Mouse (Mus musculus) embryo, embryonic 11 days (tissue): ENCODE measurements around the gene Pdzd7.

Experiments
- DNase-seq: peaks from one replicate; pipeline ENCODE4 v3.0.0-alpha.2; 2015

Pdzd7 gene

DNA sequence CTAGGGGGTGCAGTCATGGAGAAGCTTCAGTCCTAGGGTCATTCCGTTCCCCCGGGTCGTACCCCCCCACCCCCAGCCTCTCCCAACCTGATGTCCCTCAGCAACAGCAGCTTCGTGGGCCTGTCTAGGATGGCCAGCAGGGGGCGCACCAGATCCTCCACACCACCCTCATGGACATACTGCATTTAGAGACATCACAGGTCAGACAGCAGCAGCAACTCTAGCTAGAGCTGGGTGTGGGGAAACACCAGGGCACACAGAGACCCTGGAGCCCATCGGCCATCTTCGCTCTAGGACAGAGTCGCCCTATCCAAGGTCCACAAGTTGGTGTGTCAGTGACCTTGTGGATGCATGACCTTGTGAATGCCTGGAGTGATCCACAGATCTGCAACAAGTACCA lies 15.4 kb downstream of the Pdzd7 start:
- DNase-seq: peak; percentile 55

DNA sequence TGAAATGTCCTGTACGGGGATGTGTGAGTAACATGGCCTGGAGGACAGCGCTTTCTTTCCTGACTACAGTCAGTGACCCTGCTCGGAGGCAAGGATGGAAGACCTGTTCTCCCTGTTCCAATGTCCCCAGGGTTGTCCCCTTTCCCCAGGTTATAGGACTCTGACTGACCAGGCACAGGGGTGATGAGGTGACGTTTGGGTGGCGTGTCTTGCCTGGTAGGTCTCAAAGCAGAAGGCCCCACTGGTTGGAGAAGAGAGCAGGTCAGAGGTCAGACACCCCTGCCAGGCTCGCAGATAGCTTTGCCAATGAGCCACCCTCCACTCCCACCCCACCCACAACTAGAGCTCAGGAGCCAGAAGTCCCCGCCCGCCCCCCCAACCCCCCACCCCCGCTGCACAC lies 15.9 kb downstream of the Pdzd7 start:
- DNase-seq: no peak

DNA sequence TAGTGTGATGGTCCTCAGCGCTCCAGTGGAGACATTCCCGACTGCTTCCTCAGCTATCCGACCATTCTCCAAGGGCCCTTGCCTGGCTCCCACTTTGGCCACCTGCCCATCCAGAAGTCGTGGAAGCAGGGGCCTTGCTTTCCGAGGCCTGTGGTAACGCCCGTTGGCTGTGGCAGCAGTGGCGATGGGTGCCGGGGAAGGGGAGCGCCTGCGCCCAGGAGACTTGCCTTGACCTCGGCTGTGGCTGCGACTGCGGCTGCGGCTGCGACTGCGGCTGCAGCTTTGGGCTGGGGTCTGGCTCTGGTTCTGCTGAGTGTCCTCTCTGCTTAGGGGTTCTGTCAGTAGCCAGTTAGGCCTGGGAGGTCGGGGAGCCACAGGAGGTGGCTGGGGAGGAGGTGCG lies 16.8 kb downstream of the Pdzd7 start:
- no peak for DNase-seq

DNA sequence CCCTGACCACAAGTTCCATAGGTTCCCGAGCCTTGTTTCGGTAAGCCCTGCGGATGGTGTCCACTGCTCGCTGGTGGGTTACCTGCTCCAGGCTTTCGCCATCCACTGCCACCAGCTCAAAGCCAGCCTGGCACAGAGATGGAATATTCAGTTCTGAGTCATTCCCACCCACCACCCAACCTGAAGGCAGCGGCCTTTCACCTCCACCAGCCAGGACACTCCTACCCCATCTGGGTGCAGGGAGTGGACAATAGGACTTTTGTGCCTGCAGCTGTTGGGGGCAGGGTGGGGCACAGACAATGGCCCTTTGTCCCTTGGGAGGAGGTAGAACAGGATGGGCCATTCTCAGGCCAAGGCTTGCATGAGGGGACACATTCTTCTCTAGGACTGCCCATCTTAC lies 17.7 kb downstream of the Pdzd7 start:
- DNase-seq: no peak

DNA sequence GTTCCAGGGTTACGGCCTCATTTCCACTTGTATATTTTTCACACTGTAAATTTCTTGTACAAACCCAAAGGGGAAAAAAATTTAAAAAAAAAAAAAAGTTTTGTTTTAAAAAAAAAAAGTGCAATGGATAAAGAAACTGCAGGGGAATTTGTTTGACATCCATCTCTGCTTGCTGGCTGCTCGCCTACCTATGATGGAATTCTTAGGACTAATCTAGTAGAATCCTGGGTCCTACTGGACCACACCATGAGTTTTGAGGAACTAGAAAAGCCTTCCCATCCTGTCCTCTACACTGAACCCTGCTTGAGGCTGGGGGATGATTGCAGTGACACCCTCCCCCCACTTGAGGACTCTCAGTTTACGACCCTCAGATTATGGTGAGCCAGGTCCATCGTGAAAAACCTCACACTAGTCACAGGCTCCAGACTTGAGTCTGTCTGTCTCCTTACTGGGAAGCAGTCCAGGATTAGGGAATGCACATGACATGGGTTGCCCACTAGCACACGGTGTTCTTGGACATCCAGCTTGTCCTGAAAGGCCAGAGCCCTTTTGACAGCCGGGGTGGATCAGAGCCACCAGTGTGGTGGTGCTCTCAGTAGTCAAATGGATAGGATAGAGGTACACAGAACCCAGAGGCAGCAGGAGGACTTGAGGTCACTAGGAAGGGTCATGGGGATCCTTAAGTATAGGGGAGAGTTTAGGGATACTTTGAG lies 18.4 kb downstream of the Pdzd7 start:
- no peak for DNase-seq

DNA sequence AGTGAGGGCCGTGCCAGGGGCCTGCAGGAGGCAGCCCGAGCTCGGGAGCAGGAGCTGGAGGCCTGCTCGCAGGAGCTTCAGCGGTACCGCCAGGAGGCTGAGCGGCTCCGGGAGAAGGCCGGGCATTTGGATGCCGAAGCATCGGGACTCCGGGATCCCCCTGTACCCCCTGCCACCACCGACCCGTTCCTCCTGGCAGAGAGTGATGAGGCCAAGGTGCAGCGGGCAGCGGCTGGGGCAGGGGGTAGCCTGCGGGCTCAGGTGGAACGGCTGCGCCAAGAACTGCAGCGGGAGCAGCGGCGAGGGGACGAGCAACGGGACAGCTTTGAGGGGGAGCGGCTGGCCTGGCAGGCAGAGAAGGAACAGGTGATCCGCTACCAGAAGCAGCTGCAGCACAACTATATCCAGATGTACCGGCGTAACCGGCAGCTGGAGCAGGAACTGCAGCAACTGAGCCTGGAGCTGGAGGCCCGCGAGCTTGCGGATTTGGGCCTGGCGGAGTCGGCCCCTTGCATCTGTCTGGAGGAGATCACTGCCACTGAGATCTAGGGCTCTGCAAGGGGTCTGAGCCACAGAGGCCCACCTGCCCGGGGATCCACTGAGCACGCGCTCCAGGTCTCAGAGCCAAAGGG lies 19.5 kb downstream of the Pdzd7 start:
- no peak for DNase-seq

DNA sequence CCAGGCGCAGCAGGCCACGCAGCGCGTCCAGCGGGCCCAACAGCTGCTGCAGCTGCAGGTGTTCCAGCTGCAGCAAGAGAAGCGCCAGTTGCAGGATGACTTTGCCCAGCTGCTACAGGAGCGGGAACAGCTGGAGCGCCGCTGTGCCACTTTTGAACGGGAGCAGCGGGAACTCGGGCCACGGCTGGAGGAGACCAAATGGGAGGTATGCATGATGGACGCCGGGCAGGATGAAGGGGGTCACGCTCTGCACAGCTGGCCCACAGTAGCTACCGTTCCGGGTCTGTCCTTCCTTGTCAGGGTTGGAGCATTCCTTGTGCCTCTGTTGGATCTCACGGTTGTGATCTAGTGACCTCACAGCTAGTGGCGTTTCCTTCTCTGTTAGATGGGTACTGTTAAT lies 20.7 kb downstream of the Pdzd7 start:
- DNase-seq: no peak

DNA sequence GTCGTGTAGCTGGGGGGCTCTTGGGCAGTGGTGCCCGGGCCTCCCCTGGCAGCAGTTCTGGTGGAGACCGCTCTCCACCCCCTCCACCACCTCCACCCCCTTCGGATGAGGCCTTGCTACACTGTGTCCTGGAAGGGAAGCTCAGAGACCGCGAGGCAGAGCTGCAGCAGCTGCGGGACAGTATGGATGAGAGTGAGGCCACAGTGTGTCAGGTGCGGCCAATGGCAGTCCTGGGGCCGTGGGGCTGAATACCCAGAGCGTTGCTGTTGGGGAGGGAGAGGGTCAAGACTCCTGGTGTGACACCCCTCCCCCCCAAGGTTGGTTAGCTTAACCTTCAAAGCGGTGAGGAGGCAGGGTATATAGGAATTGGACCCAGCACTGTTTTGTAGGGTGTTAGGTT lies 21.5 kb downstream of the Pdzd7 start:
- no peak for DNase-seq

DNA sequence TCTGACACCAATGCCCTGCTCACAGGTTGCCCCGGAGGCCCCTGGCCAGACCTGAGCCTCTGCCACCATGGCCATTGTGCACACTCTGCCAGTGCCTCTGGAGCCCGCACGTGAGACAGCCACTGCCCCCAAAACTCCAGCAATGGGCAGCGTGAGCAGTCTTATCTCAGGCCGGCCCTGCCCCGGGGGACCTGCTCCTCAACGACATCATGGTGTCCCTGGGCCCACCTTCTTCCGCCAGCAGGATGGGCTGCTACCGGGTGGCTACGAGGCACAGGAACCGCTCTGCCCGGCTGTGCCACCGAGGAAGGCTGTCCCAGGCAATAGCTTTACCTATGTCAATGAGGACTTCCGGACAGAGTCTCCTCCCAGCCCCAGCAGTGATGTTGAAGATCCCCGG lies 24.2 kb downstream of the Pdzd7 start:
- no peak for DNase-seq

DNA sequence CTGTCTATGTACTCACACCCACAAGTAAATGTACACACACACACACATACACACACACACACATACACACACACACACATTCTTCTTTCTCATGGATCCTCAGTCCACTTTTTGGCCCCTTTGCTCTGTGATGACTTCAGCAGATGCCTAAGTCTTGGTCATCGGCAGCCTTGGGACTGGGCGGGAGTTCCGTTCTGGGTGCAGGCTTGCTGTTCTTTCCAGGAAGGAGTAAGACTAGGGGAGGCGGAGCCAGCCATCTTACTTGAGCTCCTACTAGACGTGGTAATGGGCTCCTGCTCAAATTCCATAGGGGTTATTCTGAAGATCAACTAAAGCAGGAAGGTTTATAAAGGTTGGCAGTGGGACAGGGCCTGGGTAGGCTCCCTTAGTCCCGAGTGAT lies 25.2 kb downstream of the Pdzd7 start:
- DNase-seq: no peak

DNA sequence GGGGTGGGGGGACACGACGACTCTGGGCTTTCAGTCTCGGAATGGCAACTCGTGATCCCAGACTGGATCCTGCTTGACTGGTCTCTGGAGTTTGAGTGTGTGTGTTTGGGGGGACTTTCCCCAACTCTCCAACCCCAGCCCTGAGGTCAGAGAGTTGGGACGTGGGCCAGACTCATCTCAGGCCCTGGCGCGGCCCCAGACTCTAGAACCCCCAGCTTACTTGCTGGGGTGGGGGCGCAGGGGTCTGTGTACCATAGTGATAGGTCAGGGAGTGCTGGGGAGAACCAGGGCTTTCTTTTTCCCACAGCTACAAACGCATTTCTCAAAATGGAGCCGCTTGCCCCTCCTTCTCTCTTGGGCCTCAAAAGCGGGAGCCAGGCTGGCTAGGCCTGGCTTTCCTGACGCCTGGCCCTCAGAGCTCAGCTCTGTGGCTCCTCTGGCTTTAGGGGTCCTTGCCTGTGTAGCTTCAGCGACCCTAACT lies 27.1 kb downstream of the Pdzd7 start:
- DNase-seq: peak; percentile 61

DNA sequence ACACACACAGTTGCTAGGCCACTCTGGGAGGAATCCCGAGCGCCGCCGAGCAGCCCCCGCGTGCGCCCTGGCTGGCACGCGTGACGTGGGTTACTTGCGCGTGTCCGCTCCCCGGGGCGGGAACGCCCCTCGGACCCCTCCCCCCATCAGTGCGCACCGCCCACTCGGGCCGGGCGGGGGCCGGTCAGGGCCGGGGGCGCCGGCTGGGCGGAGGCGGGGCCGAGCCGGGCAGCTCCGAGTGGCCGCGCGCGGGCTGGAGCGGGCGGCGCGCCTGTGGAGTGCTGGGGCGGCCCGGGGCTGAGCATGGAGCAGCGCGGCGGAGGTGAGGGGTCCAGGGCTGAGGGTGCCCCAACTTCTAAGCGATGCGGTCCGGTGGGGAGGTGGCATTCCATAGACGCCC lies 27.6 kb downstream of the Pdzd7 start:
- DNase-seq: peak; percentile 93

DNA sequence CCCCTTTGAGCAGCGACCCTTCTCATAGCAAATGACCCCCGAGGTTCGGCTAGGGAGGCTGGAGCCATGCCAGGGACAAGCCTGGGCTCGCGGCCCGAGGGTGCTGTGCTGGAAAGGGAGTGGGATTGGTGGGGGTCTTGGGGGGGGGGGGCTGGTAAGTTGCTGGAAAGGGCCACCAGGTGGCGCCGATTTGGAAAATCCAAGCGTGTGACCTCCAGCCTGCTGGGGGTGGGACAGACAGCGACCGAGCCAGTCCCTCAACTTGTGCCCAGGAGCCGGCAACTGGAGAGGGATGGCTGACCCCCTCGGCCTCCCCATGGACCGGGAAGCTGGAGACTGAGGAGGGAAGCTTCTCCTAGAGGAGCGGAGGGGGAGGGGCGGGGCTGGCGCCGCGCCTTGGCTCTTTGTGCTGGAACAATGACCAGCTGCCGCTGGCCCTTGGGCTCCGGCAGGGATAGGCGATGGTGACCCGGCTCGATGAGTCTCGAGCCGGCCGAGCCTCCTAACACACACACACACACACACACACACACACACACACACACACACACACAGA lies 28.2 kb downstream of the Pdzd7 start:
- peak; percentile 93 for DNase-seq

DNA sequence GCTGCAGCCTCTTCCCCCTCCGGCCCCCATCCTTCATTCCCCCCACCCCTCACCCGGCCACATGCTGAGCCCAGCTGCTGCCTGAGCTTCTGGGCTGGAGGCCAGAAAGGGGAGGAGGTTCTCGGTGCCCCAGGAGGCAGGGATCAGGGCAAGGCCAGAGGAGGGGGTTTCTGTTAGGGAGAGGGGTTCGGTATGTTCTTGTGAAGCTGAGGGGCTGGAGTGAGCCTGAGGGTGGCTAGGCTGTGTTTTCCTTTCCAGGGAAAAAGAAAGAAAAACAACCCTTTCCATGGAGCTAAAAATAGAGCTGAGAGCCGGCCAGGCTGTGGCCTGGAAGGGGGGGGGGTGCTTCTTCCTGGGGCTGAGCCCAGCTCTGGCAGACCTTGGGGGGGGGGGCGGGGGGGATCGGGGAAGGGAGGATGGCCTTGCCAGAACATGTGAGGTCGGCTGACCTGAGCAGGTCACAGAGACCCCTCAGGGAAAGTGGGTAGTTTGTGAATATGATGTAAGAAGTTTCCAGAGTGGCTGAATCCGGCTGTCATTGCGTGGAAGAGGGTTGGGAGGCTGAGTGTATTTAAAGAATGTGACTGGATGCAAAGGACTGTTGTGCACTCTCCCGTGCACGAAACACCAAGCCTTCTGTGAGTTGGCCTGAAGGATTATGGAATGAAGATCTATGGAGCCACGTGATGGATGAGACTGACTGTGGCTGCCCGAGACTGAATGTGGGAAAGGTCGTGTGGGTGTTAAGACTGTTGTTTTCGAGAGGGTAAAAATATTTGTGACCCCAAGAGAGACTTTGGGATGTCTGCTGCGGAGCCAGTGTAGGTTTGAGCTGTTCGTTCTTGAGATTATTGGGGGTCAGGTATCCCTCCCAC lies 28.9 kb downstream of the Pdzd7 start:
- DNase-seq: peak; percentile 82

DNA sequence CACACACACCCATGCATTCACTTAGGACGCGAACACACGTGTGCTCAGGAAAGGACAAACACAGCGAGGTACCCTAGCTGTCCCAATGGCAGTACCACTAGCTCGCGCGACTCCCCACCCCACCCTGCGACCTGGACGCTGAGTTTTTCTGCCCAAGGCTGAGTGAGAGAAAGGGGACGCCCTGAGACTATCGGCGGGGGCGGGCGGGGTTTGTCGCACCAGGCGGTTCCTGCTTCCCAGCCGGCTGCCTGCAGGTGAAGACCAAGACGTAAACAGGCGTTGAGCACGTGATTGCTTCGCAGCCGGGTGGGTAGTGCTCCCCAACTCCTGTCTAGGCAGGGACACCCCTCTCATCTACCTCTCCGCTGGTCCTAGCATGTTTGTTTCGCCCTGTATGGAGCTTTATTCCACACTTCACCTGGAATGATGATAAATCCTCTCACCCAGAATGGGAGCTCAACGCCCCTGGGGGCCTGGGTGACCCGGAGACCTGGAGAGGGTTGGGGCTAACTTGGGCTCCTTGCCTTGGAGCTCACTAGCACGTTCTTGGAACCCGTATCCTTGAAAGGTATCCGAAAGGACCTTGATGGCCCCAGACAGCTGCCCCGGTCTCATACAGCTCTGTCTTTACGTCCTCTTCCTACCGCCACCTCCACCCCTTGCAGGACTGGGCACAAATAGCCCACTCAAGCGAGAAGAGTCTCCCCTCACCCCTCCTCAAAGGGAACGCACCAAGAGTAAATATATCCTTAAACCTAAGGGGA lies 29.8 kb downstream of the Pdzd7 start:
- DNase-seq: peak; percentile 56

DNA sequence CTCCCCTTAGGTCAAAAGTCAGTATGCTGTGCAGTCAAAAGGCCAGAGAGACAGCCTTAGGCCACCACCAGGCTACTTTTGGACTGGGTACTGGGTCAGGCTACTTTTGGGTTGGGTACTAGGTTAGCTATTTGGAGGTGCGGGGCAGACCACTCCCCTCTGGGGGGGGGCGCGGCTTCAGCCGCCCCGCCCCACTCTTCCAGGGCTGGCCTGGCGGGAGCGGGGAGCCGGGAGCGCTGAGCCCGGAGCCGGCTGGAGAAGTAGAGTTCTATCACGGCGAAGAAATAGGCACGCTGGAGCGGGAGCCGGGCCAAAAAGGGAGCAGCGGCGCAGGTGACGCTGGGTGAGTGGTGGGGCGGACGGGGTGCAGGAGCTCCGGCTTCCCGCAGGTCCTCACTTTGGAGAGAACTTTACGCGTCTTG lies 30.5 kb downstream of the Pdzd7 start:
- DNase-seq: peak; percentile 70

DNA sequence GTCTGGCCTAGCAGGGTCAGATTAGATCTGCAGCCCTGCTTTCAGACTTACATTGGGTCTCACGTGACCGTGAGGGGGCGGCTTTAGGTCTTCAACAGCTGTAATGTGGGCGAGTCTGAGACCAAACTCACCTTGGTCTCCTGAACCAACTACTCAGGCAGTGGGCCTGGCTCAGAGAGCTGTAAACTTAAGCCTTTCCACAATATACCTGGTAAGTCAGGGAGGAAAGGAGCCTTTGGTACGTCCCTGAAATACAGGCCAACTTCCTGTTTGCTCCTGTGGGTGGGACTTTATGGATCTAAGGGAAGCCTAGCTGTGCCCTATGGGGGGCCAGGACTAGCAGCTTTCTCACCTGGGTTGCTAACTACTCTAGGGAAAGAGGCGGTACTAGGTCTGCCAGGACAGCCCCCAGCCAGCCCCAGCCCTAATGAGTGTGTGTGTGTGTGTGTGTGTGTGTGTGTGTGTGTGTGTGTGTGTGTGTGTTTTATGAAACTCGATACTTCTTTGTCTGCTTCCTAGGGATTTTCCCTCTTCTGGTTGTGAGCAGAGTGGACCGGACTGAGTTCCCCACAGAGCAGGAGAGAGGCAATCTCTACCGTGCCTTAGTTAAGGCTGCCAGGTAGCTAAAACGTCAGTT lies 31.1 kb downstream of the Pdzd7 start, which contains the start of gene Lzts2:
TSS of gene Lzts2 (plus strand) at position 80 of the 637 bp plus-strand sequence.
- DNase-seq: peak; percentile 52

DNA sequence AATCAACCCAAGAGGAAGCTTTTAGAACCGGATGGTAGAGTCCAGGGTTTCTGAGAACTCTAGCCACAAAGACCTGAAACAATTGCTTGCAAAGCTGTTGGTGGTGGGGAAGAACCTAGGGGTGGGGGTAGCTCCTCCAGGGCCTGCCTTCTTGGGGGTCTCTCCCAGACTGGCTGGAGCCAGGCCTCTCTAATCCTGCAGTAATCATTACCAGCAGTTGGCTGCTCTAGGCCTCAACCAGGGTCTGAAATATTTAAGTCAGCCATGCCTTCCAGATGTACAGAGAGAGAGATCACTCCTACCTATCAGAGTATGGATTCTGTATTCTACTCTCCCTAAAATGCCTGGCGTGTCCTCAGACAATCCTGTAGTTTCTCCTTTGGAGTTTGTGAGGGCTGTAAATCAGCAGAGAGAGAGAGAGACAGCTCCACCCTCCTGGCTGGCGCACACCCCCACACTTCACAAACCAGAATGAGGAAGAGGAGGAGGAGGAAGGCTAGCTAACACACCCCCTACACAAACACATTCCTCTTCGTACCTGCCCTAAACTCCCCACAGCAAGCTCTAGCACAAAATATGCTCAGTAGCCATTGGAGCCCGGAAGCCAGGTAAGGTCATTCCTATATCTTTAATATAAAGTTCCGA lies 31.8 kb downstream of the Pdzd7 start:
- peak; percentile 53 for DNase-seq

DNA sequence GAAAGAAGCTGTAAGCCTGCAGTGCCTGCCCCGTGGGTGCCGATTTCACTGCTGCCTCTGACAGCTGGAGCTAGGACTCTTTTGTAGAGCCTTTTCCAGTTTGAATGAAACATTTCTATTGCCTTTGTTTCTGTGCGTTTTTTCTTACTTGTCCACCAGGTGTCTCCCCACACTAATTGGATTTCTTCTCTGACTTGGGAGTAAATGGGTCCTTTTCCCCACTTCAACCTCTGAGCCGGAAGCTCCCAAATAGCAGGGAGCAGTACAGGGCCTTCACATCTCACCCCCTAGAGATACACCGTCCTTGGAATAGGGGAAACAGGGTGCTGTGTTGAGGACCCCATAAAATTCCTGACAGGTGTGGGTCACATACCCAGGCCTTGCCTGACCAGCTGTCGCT lies 32.9 kb downstream of the Pdzd7 start:
- peak; percentile 63 for DNase-seq

DNA sequence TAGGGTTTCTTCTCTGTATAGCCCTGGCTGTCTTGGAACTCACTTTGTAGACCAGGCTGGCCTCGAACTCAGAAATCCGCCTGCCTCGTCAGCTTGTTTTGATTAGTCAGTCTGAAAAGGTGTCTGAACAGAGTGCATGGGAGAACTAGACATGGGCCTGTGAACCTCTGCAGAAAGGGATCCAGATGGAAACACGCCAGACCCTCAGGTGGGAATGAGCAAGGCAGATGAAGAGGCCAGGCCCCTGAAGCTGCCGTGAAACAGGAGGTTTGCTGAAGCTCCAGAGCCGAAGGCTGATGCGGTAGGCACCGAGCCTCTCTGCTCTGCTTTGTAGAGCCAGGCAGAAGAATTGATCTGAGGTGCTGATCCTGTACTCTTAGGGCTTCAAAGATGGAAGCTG lies 33.3 kb downstream of the Pdzd7 start:
- no peak for DNase-seq

DNA sequence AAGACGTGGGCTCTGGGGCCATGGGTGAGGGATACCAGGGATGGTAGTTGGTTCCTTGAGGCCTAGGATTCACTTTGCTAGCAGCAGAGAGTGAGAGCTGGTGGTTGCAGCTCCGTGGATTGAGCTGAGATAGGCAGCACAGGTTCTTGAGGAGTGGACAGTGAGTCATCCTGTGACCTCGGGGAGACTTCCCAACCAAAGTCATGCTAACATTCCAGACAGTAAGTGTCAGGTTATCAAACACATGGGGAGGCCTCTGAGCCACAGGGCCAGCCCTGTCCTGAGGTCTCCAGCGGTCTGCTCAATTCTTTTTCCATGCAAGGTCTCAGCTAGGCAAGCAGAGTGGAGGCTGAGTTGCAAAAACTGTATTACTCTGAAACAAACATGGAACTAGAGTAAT lies 34.9 kb downstream of the Pdzd7 start:
- no peak for DNase-seq
